Mouse (Mus musculus) right cerebral cortex, postnatal 10 days (tissue): Measurements from ENCODE around the gene Eva1a.

Experiments used
- DNase-seq, 2 experiments: peaks; one replicate each; pipeline ENCODE4 v3.0.0; 2021; ENCODE audit warnings: low spot score in 2 of 2

The Eva1a gene

GRCm38 (mm10) chr6:82125134-82125533, 84.3 kb downstream of the Eva1a start:
- DNase-seq, result peak in 1 of 2 experiments; percentile 20

GRCm38 (mm10) chr6:82127827-82128226, 87.0 kb downstream of the Eva1a start:
- no peak for DNase-seq

GRCm38 (mm10) chr6:82129630-82130217, 88.9 kb downstream of the Eva1a start:
- no peak for DNase-seq

GRCm38 (mm10) chr6:82132876-82133591, 92.2 kb downstream of the Eva1a start:
- no peak for DNase-seq

- no peak for DNase-seq
These were observed 92.7 kb downstream of the Eva1a start for GRCm38 (mm10) chr6:82133592-82133978.

- DNase-seq, result no peak
These were observed 95.3 kb downstream of the Eva1a start for GRCm38 (mm10) chr6:82135959-82136712.
